Mouse (Mus musculus) heart, postnatal 0 days (tissue): ENCODE data around the gene Il10rb. TPM values are rescaled to one million over a fixed set of nuclear protein-coding genes. Genes with fewer than 3 reads are reported as not detected.

Experiments
- ATAC-seq: fragments of 200-750 bp; cut with Nextera tagmentation; 2 replicates; pipeline ENCODE4 v1.8.0; 2017; ENCODE audit warnings: low read depth, moderate number of reproducible peaks, moderate library complexity; ENCODE audit not compliant: insufficient read depth
- DNase-seq: peaks from one replicate; pipeline ENCODE4 v3.0.0-alpha.2; 2016; ENCODE audit warnings: low spot score
- H3K27ac ChIP-seq: fragments of 300-500 bp; sonication (generic); 2 replicates; pipeline ENCODE4 v1.5.1; 2014; ENCODE audit warnings: low read depth, mild to moderate bottlenecking
- H3K27me3 ChIP-seq: fragments of 300-500 bp; sonication (generic); 2 replicates; pipeline ENCODE4 v1.6.1; 2014; ENCODE audit warnings: low read length, mixed read lengths; ENCODE audit not compliant: control insufficient read depth, insufficient read depth
- H3K36me3 ChIP-seq: fragments of 300-500 bp; sonication (generic); replicated peaks from 2 replicates; pipeline ENCODE4 v1.6.1; 2014; ENCODE audit warnings: low read length, mixed read lengths; ENCODE audit not compliant: control insufficient read depth, insufficient read depth
- H3K4me1 ChIP-seq: fragments of 300-500 bp; sonication (generic); 2 replicates; pipeline ENCODE4 v1.6.1; 2014; ENCODE audit warnings: antibody characterized with exemption; ENCODE audit not compliant: control insufficient read depth, insufficient read depth
- H3K4me2 ChIP-seq: fragments of 300-500 bp; sonication (generic); 2 replicates; pipeline ENCODE4 v1.6.1; 2014; ENCODE audit warnings: low read depth, mild to moderate bottlenecking, low read length, moderate library complexity
- H3K4me3 ChIP-seq: fragments of 300-500 bp; sonication (generic); 2 replicates; pipeline ENCODE4 v1.5.1; 2014; ENCODE audit warnings: low read depth, low read length
- H3K9ac ChIP-seq: fragments of 300-500 bp; sonication (generic); replicated peaks from 2 replicates; pipeline ENCODE4 v1.6.1; 2014; ENCODE audit warnings: low read depth, low read length, mixed read lengths
- H3K9me3 ChIP-seq: fragments of 300-500 bp; sonication (generic); replicated peaks from 2 replicates; pipeline ENCODE4 v1.6.1; 2016; ENCODE audit warnings: low read length; ENCODE audit not compliant: control insufficient read depth
- CTCF ChIP-seq: IDR thresholded peaks from 2 replicates; pipeline ENCODE4 v1.5.1; 2016; ENCODE audit warnings: antibody characterized with exemption, control low read depth, low read depth
- EP300 ChIP-seq: IDR thresholded peaks from 2 replicates; pipeline ENCODE4 v1.6.1; 2016; ENCODE audit warnings: antibody characterized with exemption, low read depth
- WGBS: fragments of 180-500 bp; shearing (Covaris S2); extraction: QIAGEN DNeasy Blood & Tissue Kit; methylation state at CpG from one replicate; pipeline ENCODE4 v1.1.7; 2014; 5-methylcytosine and 5-hydroxymethylcytosine counted together
- polyA plus RNA-seq: library from polyadenylated mRNA; unstranded; fragments of >200 nt; fragmentation: Nextera tagmentation; extraction: Ambion mirVana; gene quantifications from 2 replicates; pipeline ENCODE4 v1.2.1, GENCODE M21; 2015
- total RNA-seq: library from RNA; depleted of rRNA; stranded (reverse); fragments of >200 nt; gene quantifications from 2 replicates; pipeline ENCODE4 v1.2.3, GENCODE M21; 2014; ENCODE audit warnings: low replicate concordance; rRNA removed

Gene Il10rb
- total and polyA plus RNA-seq, 2 experiments from 2014 or later, result 63.3 to 89.0 TPM

GRCm38 (mm10) chr16:91471481-91471880, 65.5 kb downstream of the Il10rb start:
- Histone ChIP-seq H3K9me3 (no peaks in the 10 kb centered on the region), H3K4me2 (no peak overlapping the region), H3K27ac (no peak overlapping the region), H3K27me3 (no peaks in the 10 kb centered on the region), H3K9ac (no peak overlapping the region), H3K36me3 (no peaks in the 10 kb centered on the region), H3K4me3 (no peak overlapping the region), H3K4me1 (peaks cover 4% of the 10 kb centered on the region; the same call in 1 of the 2 replicates)
- 63% methylated on average over 6 of the region's 6 CpGs for WGBS
- TF ChIP-seq CTCF (no peak), EP300 (no peak)
- no peak for ATAC-seq
- DNase-seq, result no peak

Other genes starting within 250 kb of the Il10rb start
- gene Olig2, start 180.7 kb upstream of the Il10rb start, total RNA-seq, result 0.46 TPM in 1 of 2 replicates, not detected in the other
- gene Olig2, start 180.7 kb upstream of the Il10rb start, polyA plus RNA-seq, result not detected in 2 replicates
- gene Olig1, start 136.4 kb upstream of the Il10rb start, total RNA-seq, result not detected in 2 replicates
- gene Olig1, start 136.4 kb upstream of the Il10rb start, polyA plus RNA-seq, result 0.07 TPM in 1 of 2 replicates, not detected in the other
- 30.0 and 31.0 TPM in 2 replicates for gene Ifnar2, start 33.4 kb upstream of the Il10rb start, total RNA-seq
- 48.8 and 49.8 TPM in 2 replicates for gene Ifnar2, start 33.4 kb upstream of the Il10rb start, polyA plus RNA-seq
- 2.4 TPM in 1 of 2 replicates, not detected in the other for gene Gm21970, start 14.4 kb upstream of the Il10rb start, total RNA-seq
- gene Gm21970, start 14.4 kb upstream of the Il10rb start, polyA plus RNA-seq, result 0.27 TPM in 1 of 2 replicates, not detected in the other
- gene Ifnar1, start 79.1 kb downstream of the Il10rb start, total RNA-seq, result 32.6 and 42.6 TPM in 2 replicates
- gene Ifnar1, start 79.1 kb downstream of the Il10rb start, polyA plus RNA-seq, result 23.7 and 24.0 TPM in 2 replicates
- gene Ifngr2, start 140.9 kb downstream of the Il10rb start, total RNA-seq, result 77.7 and 87.6 TPM in 2 replicates
- 149 and 175 TPM in 2 replicates for gene Ifngr2, start 140.9 kb downstream of the Il10rb start, polyA plus RNA-seq
- gene Tmem50b, start 191.6 kb downstream of the Il10rb start, total RNA-seq, result 54.6 and 62.6 TPM in 2 replicates
- gene Tmem50b, start 191.6 kb downstream of the Il10rb start, polyA plus RNA-seq, result 51.1 and 55.7 TPM in 2 replicates
- 4.6 and 10.7 TPM in 2 replicates for gene Dnajc28, start 212.9 kb downstream of the Il10rb start, total RNA-seq
- gene Dnajc28, start 212.9 kb downstream of the Il10rb start, polyA plus RNA-seq, result 9.9 and 15.2 TPM in 2 replicates
- 37.9 and 45.9 TPM in 2 replicates for gene Gart, start 240.8 kb downstream of the Il10rb start, total RNA-seq
- 42.2 and 43.9 TPM in 2 replicates for gene Gart, start 240.8 kb downstream of the Il10rb start, polyA plus RNA-seq
- gene Son, start 241.3 kb downstream of the Il10rb start, total RNA-seq, result 210 and 243 TPM in 2 replicates
- 65.6 and 69.1 TPM in 2 replicates for gene Son, start 241.3 kb downstream of the Il10rb start, polyA plus RNA-seq